Mouse (Mus musculus) embryonic facial prominence, embryonic 10.5 days (tissue): ENCODE results near the gene Mboat7. TPM values are rescaled to one million over a fixed set of nuclear protein-coding genes. Genes with fewer than 3 reads are reported as not detected.
"Not testable (repeated sequence)": the region's sequence is repeated elsewhere in the genome, so short reads cannot be mapped to it uniquely, and the experiment has no call there.

Experiments used
- DNase-seq: peaks from one replicate; pipeline ENCODE4 v3.0.0-alpha.2; 2017; ENCODE audit warnings: low spot score
- H3K27ac ChIP-seq: fragments of 300-500 bp; sonication (generic); replicated peaks from 2 replicates; pipeline ENCODE4 v1.5.1; 2016; ENCODE audit warnings: mild to moderate bottlenecking
- H3K27me3 ChIP-seq: fragments of 300-500 bp; sonication (generic); replicated peaks from 2 replicates; pipeline ENCODE4 v1.6.1; 2016; ENCODE audit warnings: low read depth, mild to moderate bottlenecking; ENCODE audit not compliant: poor library complexity, severe bottlenecking
- H3K36me3 ChIP-seq: fragments of 300-500 bp; sonication (generic); replicated peaks from 2 replicates; pipeline ENCODE4 v1.6.1; 2016; ENCODE audit warnings: mild to moderate bottlenecking, moderate library complexity
- H3K4me1 ChIP-seq: fragments of 300-500 bp; sonication (generic); 2 replicates; pipeline ENCODE4 v1.6.1; 2016
- H3K4me3 ChIP-seq: fragments of 300-500 bp; sonication (generic); 2 replicates; pipeline ENCODE4 v1.5.1; 2016; ENCODE audit warnings: mild to moderate bottlenecking, moderate library complexity
- H3K9me3 ChIP-seq: fragments of 300-500 bp; sonication (generic); 2 replicates; pipeline ENCODE4 v1.6.1; 2016; ENCODE audit warnings: mild to moderate bottlenecking
- WGBS: fragments of 180-500 bp; shearing (Covaris S2); methylation state at CpG from one replicate; pipeline ENCODE4 v1.1.7; 2016; 5-methylcytosine and 5-hydroxymethylcytosine counted together
- polyA plus RNA-seq: library from polyadenylated mRNA; unstranded; fragments of >200 nt; fragmentation: Nextera tagmentation; extraction: Ambion mirVana; gene quantifications from 2 replicates; pipeline ENCODE4 v1.2.1, GENCODE M21; 2016

The Mboat7 gene
- polyA plus RNA-seq, 1 experiment from 2014 or later, result 39.3 TPM

GRCm38 (mm10) chr7:3705461-3705860 lies 12.1 kb upstream of the Mboat7 start:
- H3K36me3 ChIP-seq, result peaks cover 56% of the 10 kb centered on the region
- peak; percentile 17 for DNase-seq
- not testable (repeated sequence) for H3K9me3 ChIP-seq, H3K27me3 ChIP-seq
- peak overlapping the region; percentile 96 for H3K27ac ChIP-seq
- WGBS, result 9% methylated on average over 7 of the region's 7 CpGs
- peaks cover 13% of the 10 kb centered on the region for H3K4me1 ChIP-seq
- H3K4me3 ChIP-seq, result peak overlapping the region; percentile 87

- under 1% methylated on average over 20 of the region's 20 CpGs for WGBS
- DNase-seq, result no peak
- Histone ChIP-seq H3K4me1 (peaks cover 13% of the 10 kb centered on the region), H3K4me3 (peak overlapping the region; percentile 87), H3K27me3 (no peaks in the 10 kb centered on the region), H3K36me3 (peaks cover 66% of the 10 kb centered on the region), H3K27ac (peak overlapping the region; percentile 96), H3K9me3 (no peaks in the 10 kb centered on the region)
Observed at GRCm38 (mm10) chr7:3704475-3704874, 11.2 kb upstream of the Mboat7 start.

- Histone ChIP-seq H3K4me3 (peak within 1 kb of the TSS; percentile 87), H3K36me3 (peaks cover 71% of the 10 kb centered on the region), H3K27ac (peak within 1 kb of the TSS; percentile 96), H3K9me3 (no peaks in the 10 kb centered on the region), H3K4me1 (peaks cover 13% of the 10 kb centered on the region), H3K27me3 (no peaks in the 10 kb centered on the region)
- peak; percentile 94 for DNase-seq
- WGBS, result under 1% methylated on average over 42 of the region's 42 CpGs
Observed at GRCm38 (mm10) chr7:3703879-3704441, 10.6 kb upstream of the Mboat7 start, which contains the start of gene Rps9. TSS of gene Rps9 (plus strand) at chr7:3703993.

GRCm38 (mm10) chr7:3703148-3703878 lies 10.0 kb upstream of the Mboat7 start:
- no peak for DNase-seq
- Histone ChIP-seq H3K4me1 (peaks cover 13% of the 10 kb centered on the region), H3K27me3 (no peaks in the 10 kb centered on the region), H3K36me3 (peaks cover 77% of the 10 kb centered on the region), H3K9me3 (no peaks in the 10 kb centered on the region), H3K27ac (peak overlapping the region; percentile 96), H3K4me3 (peak overlapping the region; percentile 87)
- WGBS, result 19% methylated on average over 6 of the region's 6 CpGs

- H3K27ac ChIP-seq, result no peak overlapping the region
- H3K4me3 ChIP-seq, result no peak overlapping the region
- H3K4me1 ChIP-seq, result peaks cover 12% of the 10 kb centered on the region
- WGBS, result 96% methylated on average over 6 of the region's 6 CpGs
- no peaks in the 10 kb centered on the region for H3K27me3 ChIP-seq
- H3K36me3 ChIP-seq, result peaks cover 65% of the 10 kb centered on the region
- DNase-seq, result no peak
- H3K9me3 ChIP-seq, result no peaks in the 10 kb centered on the region
Observed at GRCm38 (mm10) chr7:3698471-3698870, 5.1 kb upstream of the Mboat7 start.

- WGBS, result 11% methylated on average over 9 of the region's 9 CpGs
- not testable (repeated sequence) for H3K27me3 ChIP-seq
- H3K36me3 ChIP-seq, result peaks cover 56% of the 10 kb centered on the region
Observed at GRCm38 (mm10) chr7:3694949-3695305, 1.6 kb upstream of the Mboat7 start.

GRCm38 (mm10) chr7:3694076-3694948 lies 989 bp upstream of the Mboat7 start:
- no peaks in the 10 kb centered on the region for H3K9me3 ChIP-seq
- 1% methylated on average over 55 of the region's 55 CpGs for WGBS
- H3K4me3 ChIP-seq, result peak overlapping the region; percentile 85
- no peaks in the 10 kb centered on the region for H3K27me3 ChIP-seq
- peak overlapping the region; percentile 95 for H3K27ac ChIP-seq
- peaks cover 52% of the 10 kb centered on the region for H3K36me3 ChIP-seq
- peaks cover 25% of the 10 kb centered on the region for H3K4me1 ChIP-seq
- DNase-seq, result peak; percentile 84

More at GRCm38 (mm10) chr7:3694949-3695305, 1.6 kb upstream of the Mboat7 start:
- H3K4me1 ChIP-seq, result peaks cover 25% of the 10 kb centered on the region
- H3K9me3 ChIP-seq, result not testable (repeated sequence)
- peak; percentile 21 for DNase-seq
- H3K27ac ChIP-seq, result peak overlapping the region; percentile 95
- H3K4me3 ChIP-seq, result peak overlapping the region; percentile 85

GRCm38 (mm10) chr7:3693809-3694075 lies 419 bp upstream of the Mboat7 start:
- peak overlapping the region; percentile 95 for H3K27ac ChIP-seq
- H3K4me1 ChIP-seq, result peaks cover 25% of the 10 kb centered on the region
- DNase-seq, result no peak
- H3K27me3 ChIP-seq, result no peaks in the 10 kb centered on the region
- peak overlapping the region; percentile 85 for H3K4me3 ChIP-seq
- peaks cover 50% of the 10 kb centered on the region for H3K36me3 ChIP-seq
- no peaks in the 10 kb centered on the region for H3K9me3 ChIP-seq
- WGBS, result under 1% methylated on average over 18 of the region's 18 CpGs

GRCm38 (mm10) chr7:3692382-3692986 lies 839 bp downstream of the Mboat7 start, which contains the start of gene Tsen34:
TSS of gene Tsen34 (plus strand) at chr7:3692863.
- H3K4me3 ChIP-seq, result peak within 1 kb of the TSS; percentile 85
- DNase-seq, result no peak
- H3K27me3 ChIP-seq, result no peaks in the 10 kb centered on the region
- H3K27ac ChIP-seq, result peak within 1 kb of the TSS; percentile 95
- WGBS, result under 1% methylated on average over 49 of the region's 49 CpGs
- H3K9me3 ChIP-seq, result no peaks in the 10 kb centered on the region
- peaks cover 49% of the 10 kb centered on the region for H3K36me3 ChIP-seq
- H3K4me1 ChIP-seq, result peaks cover 25% of the 10 kb centered on the region

GRCm38 (mm10) chr7:3691919-3692318 lies 1.4 kb downstream of the Mboat7 start:
- Histone ChIP-seq H3K4me1 (peaks cover 25% of the 10 kb centered on the region), H3K27me3 (no peaks in the 10 kb centered on the region), H3K36me3 (peaks cover 49% of the 10 kb centered on the region), H3K27ac (peak overlapping the region; percentile 95), H3K4me3 (peak overlapping the region; percentile 85), H3K9me3 (no peaks in the 10 kb centered on the region)
- no peak for DNase-seq
- 35% methylated on average over 3 of the region's 3 CpGs for whole genome bisulfite sequencing

GRCm38 (mm10) chr7:3685400-3686187 lies 7.7 kb downstream of the Mboat7 start:
- H3K27me3 ChIP-seq, result no peaks in the 10 kb centered on the region
- peaks cover 76% of the 10 kb centered on the region for H3K36me3 ChIP-seq
- no peak overlapping the region for H3K27ac ChIP-seq
- WGBS, result 81% methylated on average over 31 of the region's 31 CpGs
- no peak overlapping the region for H3K4me3 ChIP-seq
- no peak for DNase-seq
- H3K9me3 ChIP-seq, result no peaks in the 10 kb centered on the region
- no peaks in the 10 kb centered on the region; the same call in 1 of the 2 replicates for H3K4me1 ChIP-seq

GRCm38 (mm10) chr7:3684698-3685097 lies 8.6 kb downstream of the Mboat7 start:
- no peaks in the 10 kb centered on the region; the same call in 1 of the 2 replicates for H3K4me1 ChIP-seq
- H3K9me3 ChIP-seq, result no peaks in the 10 kb centered on the region
- H3K36me3 ChIP-seq, result peaks cover 74% of the 10 kb centered on the region
- H3K27me3 ChIP-seq, result no peaks in the 10 kb centered on the region
- no peak for DNase-seq
- H3K4me3 ChIP-seq, result no peak overlapping the region
- H3K27ac ChIP-seq, result no peak overlapping the region
- 93% methylated on average over 8 of the region's 8 CpGs for WGBS
